Mouse (Mus musculus) ovary, postnatal 14 days (tissue): Measurements from ENCODE around the gene Urod.

Source experiments
- DNase-seq: peaks from one replicate; pipeline ENCODE4 v3.0.0; 2022; ENCODE audit warnings: low spot score

Urod gene

GRCm38 (mm10) chr4:116993672-116994621 is at the start of gene Urod:
Urod (minus strand) TSS chr4:116994413.
- peak; percentile 89 for DNase-seq

- peak; percentile 31 for DNase-seq
Measured at GRCm38 (mm10) chr4:117041283-117041721, 47.1 kb upstream of the Urod start.

DNA sequence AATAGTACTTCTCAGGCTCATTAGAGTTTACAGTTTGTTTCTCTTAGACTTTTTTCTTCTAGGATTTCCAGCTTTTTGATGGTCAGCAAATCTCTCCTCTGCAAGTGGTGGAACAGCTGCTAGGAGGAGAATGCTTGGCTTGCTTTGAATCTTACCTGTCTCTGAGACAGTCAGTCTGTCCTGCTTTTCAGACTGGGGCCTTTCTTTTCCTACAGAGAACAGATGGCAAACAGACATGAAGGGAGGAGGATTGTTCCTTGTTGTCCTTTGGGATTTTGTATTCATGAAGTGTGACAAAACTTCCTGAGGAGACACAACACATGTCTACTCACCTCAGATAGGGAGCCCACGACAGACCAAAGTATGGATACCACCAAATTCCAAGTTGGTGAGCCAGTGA is 46.6 kb upstream of the Urod start:
- no peak for DNase-seq

GRCm38 (mm10) chr4:117039925-117040687 is 45.9 kb upstream of the Urod start:
- peak; percentile 44 for DNase-seq

- no peak for DNase-seq
Measured at GRCm38 (mm10) chr4:117031105-117031504, 36.9 kb upstream of the Urod start.

DNA sequence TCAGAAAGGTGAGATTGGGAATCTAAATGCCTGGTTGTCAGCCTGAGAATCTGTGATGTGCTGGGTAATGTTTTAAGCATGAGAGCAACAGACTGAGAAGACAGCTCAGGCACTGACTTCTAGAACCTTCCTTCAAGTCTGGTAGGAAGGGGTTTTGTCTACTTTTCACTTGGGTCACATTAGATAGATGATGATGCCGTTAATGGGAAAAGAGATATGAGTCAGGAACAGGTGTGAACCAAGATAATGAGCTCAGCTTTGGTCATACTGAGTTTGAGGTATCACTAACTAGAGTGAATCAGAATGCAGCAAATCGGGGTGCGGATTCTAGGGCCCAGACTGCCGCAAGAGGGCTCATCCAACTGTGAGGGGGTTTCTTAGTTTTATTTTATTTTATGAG is 29.3 kb upstream of the Urod start:
- DNase-seq = no peak

DNA sequence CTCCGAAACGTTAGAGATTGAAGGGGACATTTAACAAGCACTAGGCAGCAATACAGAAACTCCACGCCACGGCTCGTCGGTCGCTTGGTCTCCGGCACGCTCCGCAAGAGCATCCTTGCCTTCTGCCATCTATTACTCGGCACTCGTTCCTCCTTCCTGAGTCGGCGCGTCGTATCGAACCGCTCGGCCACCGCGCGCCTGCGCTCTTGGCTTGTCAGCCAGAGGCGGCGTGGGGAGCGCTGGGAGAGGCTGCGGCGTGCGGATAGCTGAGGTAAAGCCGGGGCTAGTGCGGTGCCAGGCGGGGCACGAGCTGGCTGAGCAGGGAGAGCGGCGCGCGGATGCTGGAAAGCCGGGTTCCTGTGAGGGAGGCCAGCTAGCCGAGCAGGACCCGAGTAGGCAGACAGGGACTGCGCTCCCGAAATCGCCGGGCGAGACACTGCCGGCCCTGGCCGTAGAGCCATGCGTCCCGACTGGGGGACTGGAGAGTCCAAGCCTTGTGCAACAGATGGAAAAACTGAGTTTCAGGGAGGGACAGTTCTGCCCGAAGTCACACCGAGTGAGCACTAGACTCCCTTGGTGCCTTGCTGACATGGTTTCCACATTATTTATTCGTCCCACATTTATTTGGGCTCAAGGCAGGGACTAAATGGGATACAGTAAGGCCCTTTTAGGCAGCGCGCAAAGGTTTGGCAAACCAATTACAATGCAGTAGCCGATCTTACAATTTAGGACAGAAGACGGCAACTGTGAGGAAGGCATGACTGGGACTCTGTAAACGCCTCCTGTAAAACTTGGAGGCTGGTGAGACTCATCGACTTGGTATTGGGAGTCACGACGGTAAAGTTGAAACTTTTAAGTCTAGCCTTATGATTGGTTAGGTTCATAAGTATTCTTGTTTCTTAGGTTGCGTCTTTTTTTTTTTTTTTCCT is 25.3 kb upstream of the Urod start, which contains the start of gene Eif2b3:
Eif2b3 (plus strand) TSS at position 197 of the 929 bp plus-strand sequence.
- DNase-seq = peak; percentile 69

DNA sequence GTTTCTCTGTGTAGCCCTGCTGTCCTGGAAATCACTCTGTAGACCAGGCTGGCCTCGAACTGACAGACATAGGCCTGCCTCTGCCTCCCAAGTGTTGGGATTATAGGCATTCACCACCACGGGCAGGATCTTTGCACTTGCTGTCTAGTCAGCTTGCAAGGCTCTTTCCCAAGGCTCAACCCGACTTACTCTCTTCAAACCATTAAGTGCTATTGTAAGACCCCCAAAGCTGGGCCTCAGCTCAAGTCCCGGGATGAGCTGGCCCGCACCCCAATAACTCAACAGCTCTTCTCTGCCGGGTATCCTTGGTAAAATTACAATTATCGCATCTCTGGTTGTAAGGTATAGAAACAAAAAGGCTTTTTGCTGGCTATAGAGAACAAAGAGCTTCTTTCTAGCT is 24.1 kb upstream of the Urod start:
- no peak for DNase-seq

DNA sequence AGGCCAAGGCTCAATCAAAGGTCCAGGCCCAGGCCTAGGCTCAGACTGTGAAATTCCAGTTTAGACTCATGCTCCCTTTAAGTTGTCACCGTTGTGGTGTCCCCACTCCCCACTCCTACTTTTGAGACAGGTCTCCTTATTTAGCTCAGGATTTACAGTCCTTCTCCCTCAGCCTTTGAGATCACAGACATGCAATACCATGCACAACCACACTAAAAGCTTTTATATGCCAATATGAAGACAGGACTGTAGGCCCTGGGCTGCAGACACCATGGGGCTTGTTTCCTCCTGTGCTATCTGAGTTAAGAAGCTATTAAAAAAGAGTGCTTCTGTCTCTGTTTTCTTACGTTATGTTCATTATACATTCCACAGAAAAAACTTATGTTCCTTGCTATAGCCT is 23.5 kb upstream of the Urod start:
- no peak for DNase-seq

GRCm38 (mm10) chr4:117014901-117015415 is 20.7 kb upstream of the Urod start:
- no peak for DNase-seq

DNA sequence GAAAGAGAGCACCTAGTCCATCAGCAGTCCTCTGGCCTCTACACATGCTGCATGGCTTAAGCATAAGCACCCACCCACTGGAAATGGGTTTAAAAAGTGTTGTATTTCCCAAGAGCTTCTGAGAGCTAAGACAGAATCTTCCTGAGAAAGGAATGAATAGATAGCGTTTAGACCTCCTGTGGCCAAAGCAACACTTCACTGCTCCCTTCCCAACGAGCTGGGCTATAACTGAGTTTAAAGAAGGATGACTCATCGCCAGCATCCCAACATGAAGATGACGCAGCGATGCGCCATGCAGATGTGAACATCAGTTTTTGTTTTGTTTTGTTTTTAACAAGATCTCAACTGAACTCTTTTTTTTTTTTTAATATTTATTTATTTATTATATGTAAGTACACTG is 19.4 kb upstream of the Urod start:
- DNase-seq = no peak

- DNase-seq = no peak
Measured at GRCm38 (mm10) chr4:117010231-117010630, 16.0 kb upstream of the Urod start.

GRCm38 (mm10) chr4:117007058-117007457 is 12.8 kb upstream of the Urod start:
- no peak for DNase-seq

DNA sequence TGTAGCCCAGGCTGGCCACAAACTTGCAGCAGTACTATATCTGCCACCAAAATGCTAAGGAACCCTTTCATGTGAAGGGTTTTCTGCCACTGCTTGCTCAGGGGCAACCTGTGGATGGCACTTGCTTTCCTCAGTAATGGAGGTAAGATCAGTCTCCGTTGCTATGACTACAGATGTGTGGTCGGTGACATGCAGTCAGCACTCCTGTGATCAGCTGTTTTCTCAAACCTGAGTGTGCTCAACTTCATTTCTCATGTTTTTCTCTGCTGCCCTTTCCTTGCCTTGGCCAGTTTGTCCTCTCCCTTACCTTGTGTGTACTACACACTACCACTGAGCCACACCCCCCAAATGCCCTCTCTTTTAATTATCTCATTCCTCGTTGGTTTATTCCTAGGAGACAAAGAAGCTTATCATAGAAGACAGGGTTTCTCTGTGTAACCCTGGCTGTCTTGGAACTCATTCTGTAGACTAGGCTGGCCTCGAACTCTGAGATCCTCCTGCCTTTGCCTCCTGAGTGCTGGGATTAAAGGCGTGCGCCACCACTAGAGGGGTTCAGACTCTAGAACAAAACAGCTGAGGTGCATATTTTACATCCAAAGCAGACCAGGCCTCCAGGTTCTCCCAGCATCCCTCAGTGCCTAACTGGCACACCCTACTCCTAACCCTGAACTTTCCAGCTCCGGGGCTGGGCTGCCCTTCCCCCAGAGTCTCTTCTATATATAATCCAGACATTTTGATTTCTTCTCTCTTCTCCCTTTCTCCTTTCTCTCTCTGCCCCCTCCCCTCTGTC is 11.6 kb upstream of the Urod start:
- DNase-seq = no peak

GRCm38 (mm10) chr4:117004649-117005048 is 10.4 kb upstream of the Urod start:
- no peak for DNase-seq

DNA sequence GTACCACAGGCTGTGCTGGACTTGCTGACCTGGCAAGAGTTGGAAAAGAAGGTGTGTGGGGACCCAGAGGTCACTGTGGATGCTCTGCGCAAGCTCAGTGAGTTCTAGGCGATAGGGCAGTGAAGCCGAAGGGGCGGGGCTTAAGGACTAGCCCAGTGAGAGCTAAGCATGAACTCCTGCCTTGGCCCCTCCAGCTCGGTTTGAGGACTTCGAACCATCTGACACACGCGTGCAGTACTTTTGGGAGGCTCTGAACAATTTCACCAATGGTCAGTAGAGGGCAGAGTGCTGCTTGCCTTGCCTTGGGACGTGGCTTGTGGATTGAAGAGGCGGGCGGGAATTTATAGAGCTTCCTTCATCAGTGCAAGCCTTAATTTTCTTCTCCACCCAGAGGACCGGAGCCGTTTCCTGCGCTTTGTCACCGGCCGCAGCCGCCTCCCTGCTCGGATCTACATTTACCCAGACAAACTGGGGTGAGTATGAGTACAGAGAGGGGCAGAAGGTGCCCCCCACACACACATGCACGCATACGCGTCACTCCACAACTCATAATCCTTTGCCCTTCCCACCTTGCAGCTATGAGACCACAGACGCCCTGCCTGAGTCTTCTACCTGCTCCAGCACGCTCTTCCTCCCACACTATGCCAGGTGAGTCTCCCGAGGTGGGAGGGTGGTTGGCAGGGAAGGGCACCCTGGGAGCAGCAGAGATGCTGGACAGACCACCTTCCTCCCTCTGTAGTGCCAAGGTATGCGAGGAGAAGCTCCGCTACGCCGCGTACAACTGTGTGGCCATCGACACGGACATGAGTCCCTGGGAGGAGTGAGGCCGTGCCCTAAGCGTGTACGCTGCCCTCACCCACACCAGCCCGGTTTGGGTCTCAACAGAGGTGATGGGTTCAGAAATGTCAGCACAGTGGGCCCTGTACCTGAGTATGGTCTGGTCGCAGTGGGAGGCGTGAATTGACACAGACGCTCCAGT is 8.6 kb upstream of the Urod start:
- DNase-seq = peak; percentile 54

DNA sequence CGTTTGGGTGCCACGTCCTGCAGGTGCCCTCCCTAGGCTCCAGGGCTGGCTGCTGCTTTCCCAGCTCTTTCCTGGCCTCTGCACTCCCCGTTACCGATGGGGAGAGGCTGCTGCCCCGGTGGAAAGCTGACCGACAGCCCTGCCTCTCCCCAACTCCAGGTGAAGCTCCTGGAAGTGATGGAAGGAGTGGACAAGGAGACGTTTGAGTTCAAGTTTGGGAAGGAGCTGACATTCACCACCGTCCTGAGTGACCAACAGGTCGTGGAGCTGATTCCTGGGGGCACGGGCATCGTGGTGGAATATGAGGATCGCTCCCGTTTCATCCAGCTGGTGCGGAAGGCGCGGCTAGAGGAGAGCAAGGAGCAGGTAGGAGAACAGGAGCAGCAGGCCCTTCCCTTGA is 7.7 kb upstream of the Urod start:
- no peak for DNase-seq

GRCm38 (mm10) chr4:116999513-117000154 is 5.4 kb upstream of the Urod start:
- DNase-seq = no peak

DNA sequence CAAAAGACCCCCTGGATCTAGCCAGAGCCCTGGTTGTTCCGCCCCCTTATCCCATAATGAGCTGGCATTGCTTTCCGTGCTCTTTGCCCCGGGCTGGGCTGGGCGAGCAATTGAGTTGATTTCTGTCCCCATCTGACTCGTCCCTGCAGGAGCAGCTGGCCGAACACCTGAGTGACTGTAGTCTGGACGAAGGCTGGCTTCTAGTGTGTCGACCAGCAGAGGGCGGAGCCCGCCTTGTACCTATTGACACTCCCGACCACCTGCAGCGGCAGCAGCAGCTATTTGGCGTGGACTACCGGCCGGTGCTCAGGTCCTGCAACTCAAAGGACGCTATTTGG is 1.6 kb upstream of the Urod start:
- DNase-seq = peak; percentile 30
